Comparison of ENCODE assay signal across 17 mouse cellular contexts in genomic region chr1:160579309-160580233, GRCm38 (mm10).
DNase-seq lines count a peak whose midpoint lies in the region; ATAC-seq and TF ChIP-seq lines count a peak whose summit lies in the region.
"Had no signal": no experiment of that assay in that cellular context is flagged by ENCODE, and none has a peak within 500 bp of the region (broad histone marks: within the 10 kb centered on the region; RNA-seq: fewer than 3 reads in every experiment).

No protein-coding gene starts in this region.

- TF ChIP-seq CTCF in intestine, postnatal 0 days (IDR thresholded peaks at IDR 0.05; ENCODE audit: low read depth): no peak

- H3K9me3 ChIP-seq in forebrain, embryonic 15.5 days: no peaks in the 10 kb centered on the region
- no peaks in the 10 kb centered on the region for H3K9me3 ChIP-seq in forebrain, embryonic 11.5 days (ENCODE audit: control insufficient read depth, low read length)
- no peaks in the 10 kb centered on the region for H3K9me3 ChIP-seq in midbrain, embryonic 11.5 days (ENCODE audit: control insufficient read depth, low read length)
- H3K9me3 ChIP-seq in midbrain, embryonic 10.5 days (replicated peaks): no peaks in the 10 kb centered on the region
- H3K9me3 ChIP-seq in hindbrain, embryonic 16.5 days (ENCODE audit: control insufficient read depth, low read length): no peaks in the 10 kb centered on the region
- no peaks in the 10 kb centered on the region for H3K9me3 ChIP-seq in intestine, postnatal 0 days (ENCODE audit: control insufficient read depth)
- H3K9me3 ChIP-seq: embryonic facial prominence, embryonic 12.5 days; kidney, embryonic 15.5 days; liver, embryonic 15.5 days; megakaryocyte, embryonic 14.5 days; neural tube, embryonic 12.5 days had no signal

- intact Hi-C loops in heart, postnatal 14 days (cut with DNase I): no loop called here

- 0 out of 2 replicates have a peak, but pooled peaks have one; percentile 61 for ATAC-seq in forebrain, embryonic 15.5 days (replicated peaks)
- no peak for ATAC-seq in forebrain, embryonic 11.5 days (replicated peaks; ENCODE audit: low FRiP score)
- ATAC-seq in midbrain, embryonic 11.5 days (ENCODE audit: low FRiP score): peak; percentile 35; the same call in 1 of the 2 replicates
- peak; percentile 83 for ATAC-seq in hindbrain, embryonic 16.5 days
- no peak for ATAC-seq in intestine, postnatal 0 days

- H3K4me2 ChIP-seq in forebrain, embryonic 15.5 days (replicated peaks): 0 out of 2 replicates have a peak overlapping the region, but pooled peaks have one; percentile 14
- H3K4me2 ChIP-seq in forebrain, embryonic 11.5 days (ENCODE audit: low read depth, low read length, severe bottlenecking): no peak overlapping the region
- peak overlapping the region; percentile 4; the same call in 1 of the 2 replicates for H3K4me2 ChIP-seq in midbrain, embryonic 11.5 days
- H3K4me2 ChIP-seq in hindbrain, embryonic 16.5 days (ENCODE audit: low read length): peak overlapping the region; percentile 42
- H3K4me2 ChIP-seq in intestine, postnatal 0 days (replicated peaks; ENCODE audit: low read depth): no peak overlapping the region
- H3K4me2 ChIP-seq: embryonic facial prominence, embryonic 12.5 days; kidney, embryonic 15.5 days; liver, embryonic 15.5 days; neural tube, embryonic 12.5 days had no signal

- no peaks in the 10 kb centered on the region for H3K36me3 ChIP-seq in forebrain, embryonic 15.5 days
- no peaks in the 10 kb centered on the region for H3K36me3 ChIP-seq in forebrain, embryonic 11.5 days (ENCODE audit: control insufficient read depth, insufficient read depth, low read length)
- no peaks in the 10 kb centered on the region for H3K36me3 ChIP-seq in midbrain, embryonic 11.5 days (ENCODE audit: control insufficient read depth, insufficient read depth, low read length)
- no peaks in the 10 kb centered on the region for H3K36me3 ChIP-seq in midbrain, embryonic 10.5 days
- no peaks in the 10 kb centered on the region for H3K36me3 ChIP-seq in hindbrain, embryonic 16.5 days (ENCODE audit: control insufficient read depth, insufficient read depth, low read length)
- H3K36me3 ChIP-seq in intestine, postnatal 0 days (ENCODE audit: control insufficient read depth, insufficient read depth): no peaks in the 10 kb centered on the region
- H3K36me3 ChIP-seq: embryonic facial prominence, embryonic 12.5 days; kidney, embryonic 15.5 days; liver, embryonic 15.5 days; neural tube, embryonic 12.5 days had no signal

- no peaks in the 10 kb centered on the region for H3K27me3 ChIP-seq in forebrain, embryonic 15.5 days
- H3K27me3 ChIP-seq in forebrain, embryonic 11.5 days (ENCODE audit: control insufficient read depth, insufficient read depth, low read length): no peaks in the 10 kb centered on the region
- H3K27me3 ChIP-seq in midbrain, embryonic 11.5 days (ENCODE audit: control insufficient read depth, insufficient read depth, low read length): no peaks in the 10 kb centered on the region
- H3K27me3 ChIP-seq in midbrain, embryonic 10.5 days (ENCODE audit: low read depth, poor library complexity, severe bottlenecking): no peaks in the 10 kb centered on the region
- no peaks in the 10 kb centered on the region for H3K27me3 ChIP-seq in hindbrain, embryonic 16.5 days (replicated peaks; ENCODE audit: control insufficient read depth, insufficient read depth, low read length)
- H3K27me3 ChIP-seq in intestine, postnatal 0 days (replicated peaks; ENCODE audit: control insufficient read depth, insufficient read depth, low read length): no peaks in the 10 kb centered on the region
- H3K27me3 ChIP-seq: embryonic facial prominence, embryonic 12.5 days; kidney, embryonic 15.5 days; liver, embryonic 15.5 days; megakaryocyte, embryonic 14.5 days; neural tube, embryonic 12.5 days had no signal

- no peak overlapping the region for H3K27ac ChIP-seq in forebrain, embryonic 15.5 days (replicated peaks)
- no peak overlapping the region for H3K27ac ChIP-seq in forebrain, embryonic 11.5 days (ENCODE audit: low read depth, low read length)
- H3K27ac ChIP-seq in midbrain, embryonic 11.5 days (ENCODE audit: low read depth, low read length): no peak overlapping the region
- H3K27ac ChIP-seq in midbrain, embryonic 10.5 days (replicated peaks): no peak overlapping the region
- H3K27ac ChIP-seq in hindbrain, embryonic 16.5 days (ENCODE audit: low read depth, low read length): no peak overlapping the region
- no peak overlapping the region for H3K27ac ChIP-seq in intestine, postnatal 0 days (ENCODE audit: low read depth, low read length)
- H3K27ac ChIP-seq: embryonic facial prominence, embryonic 12.5 days; kidney, embryonic 15.5 days; liver, embryonic 15.5 days; neural tube, embryonic 12.5 days had no signal

- no peak overlapping the region; the same call in 1 of the 2 replicates for H3K9ac ChIP-seq in forebrain, embryonic 15.5 days (replicated peaks)
- no peak overlapping the region for H3K9ac ChIP-seq in forebrain, embryonic 11.5 days (ENCODE audit: low read length)
- H3K9ac ChIP-seq in midbrain, embryonic 11.5 days (ENCODE audit: low read length): no peak overlapping the region
- H3K9ac ChIP-seq in hindbrain, embryonic 16.5 days (ENCODE audit: low read depth, low read length): peak overlapping the region; percentile 48
- no peak overlapping the region for H3K9ac ChIP-seq in intestine, postnatal 0 days (ENCODE audit: low read depth, low read length)
- H3K9ac ChIP-seq: embryonic facial prominence, embryonic 12.5 days; kidney, embryonic 15.5 days; liver, embryonic 15.5 days; neural tube, embryonic 12.5 days had no signal

- WGBS in forebrain, embryonic 15.5 days: 43% methylated on average over 12 of the region's 12 CpGs
- 54% methylated on average over 12 of the region's 12 CpGs for WGBS in forebrain, embryonic 11.5 days
- WGBS in midbrain, embryonic 11.5 days: 55% methylated on average over 12 of the region's 12 CpGs
- WGBS in midbrain, embryonic 10.5 days: 63% methylated on average over 12 of the region's 12 CpGs
- whole genome bisulfite sequencing in hindbrain, embryonic 16.5 days: 52% methylated on average over 12 of the region's 12 CpGs
- 62% methylated on average over 12 of the region's 12 CpGs for WGBS in intestine, postnatal 0 days

- peak overlapping the region; percentile 16 for H3K4me3 ChIP-seq in forebrain, embryonic 15.5 days
- no peak overlapping the region for H3K4me3 ChIP-seq in forebrain, embryonic 11.5 days (ENCODE audit: low read depth, low read length)
- no peak overlapping the region for H3K4me3 ChIP-seq in midbrain, embryonic 11.5 days (ENCODE audit: low read depth, low read length)
- no peak overlapping the region for H3K4me3 ChIP-seq in midbrain, embryonic 10.5 days
- peak overlapping the region; percentile 31 for H3K4me3 ChIP-seq in hindbrain, embryonic 16.5 days (ENCODE audit: low read length)
- no peak overlapping the region for H3K4me3 ChIP-seq in intestine, postnatal 0 days (ENCODE audit: low read depth, low read length)
- H3K4me3 ChIP-seq: embryonic facial prominence, embryonic 12.5 days; kidney, embryonic 15.5 days; liver, embryonic 15.5 days; megakaryocyte, embryonic 14.5 days; neural tube, embryonic 12.5 days had no signal

- H3K4me1 ChIP-seq in forebrain, embryonic 15.5 days: no peaks in the 10 kb centered on the region
- H3K4me1 ChIP-seq in forebrain, embryonic 11.5 days (replicated peaks; ENCODE audit: control insufficient read depth, insufficient read depth, low read length): no peaks in the 10 kb centered on the region
- H3K4me1 ChIP-seq in midbrain, embryonic 11.5 days (ENCODE audit: control insufficient read depth, insufficient read depth, low read length): peaks cover 3% of the 10 kb centered on the region; the same call in 1 of the 2 replicates
- H3K4me1 ChIP-seq in midbrain, embryonic 10.5 days: peaks cover 12% of the 10 kb centered on the region
- no peaks in the 10 kb centered on the region for H3K4me1 ChIP-seq in hindbrain, embryonic 16.5 days (ENCODE audit: control insufficient read depth, insufficient read depth, low read depth, low read length)
- H3K4me1 ChIP-seq in intestine, postnatal 0 days (replicated peaks; ENCODE audit: control insufficient read depth, insufficient read depth, low read length): no peaks in the 10 kb centered on the region
- H3K4me1 ChIP-seq: embryonic facial prominence, embryonic 12.5 days; kidney, embryonic 15.5 days; liver, embryonic 15.5 days; megakaryocyte, embryonic 14.5 days; neural tube, embryonic 12.5 days had no signal

- DNase-seq in forebrain, embryonic 11.5 days (ENCODE audit: low spot score): no peak
- peak; percentile 83 for DNase-seq in midbrain, embryonic 11.5 days (ENCODE audit: low spot score, missing footprints)
- no peak for DNase-seq in midbrain, embryonic 10.5 days (ENCODE audit: low spot score)
- peak; percentile 44 for DNase-seq in telencephalon, adult 2 months (ENCODE audit: low read depth, low spot score)
- DNase-seq in heart, postnatal 14 days: no peak
- DNase-seq: heart, adult 18-20 months; heart, postnatal 36 days; retina, postnatal 1 day; thymus, postnatal 14 days had no signal

Comparison
In these comparisons a context has a peak if more than half of its experiments do, and no peak if none do; other contexts are left out.
1. ATAC-seq: peak in forebrain, embryonic 15.5 days (single experiment), midbrain, embryonic 11.5 days (single experiment) and hindbrain, embryonic 16.5 days (single experiment); none in forebrain, embryonic 11.5 days (single experiment) and intestine, postnatal 0 days (single experiment).
2. H3K4me2 ChIP-seq: peak in forebrain, embryonic 15.5 days (single experiment), midbrain, embryonic 11.5 days (single experiment) and hindbrain, embryonic 16.5 days (single experiment); none in forebrain, embryonic 11.5 days (single experiment) and intestine, postnatal 0 days (single experiment).
3. H3K4me3 ChIP-seq: peak in forebrain, embryonic 15.5 days (single experiment) and hindbrain, embryonic 16.5 days (single experiment); none in forebrain, embryonic 11.5 days (single experiment), midbrain, embryonic 11.5 days (single experiment), midbrain, embryonic 10.5 days (single experiment) and intestine, postnatal 0 days (single experiment).
4. DNase-seq: peak in midbrain, embryonic 11.5 days (single experiment) and telencephalon, adult 2 months (single experiment); none in forebrain, embryonic 11.5 days (single experiment), midbrain, embryonic 10.5 days (single experiment) and heart, postnatal 14 days (0 of 2).